Mouse (Mus musculus): ENCODE data around the gene Gbe1.

DNA sequence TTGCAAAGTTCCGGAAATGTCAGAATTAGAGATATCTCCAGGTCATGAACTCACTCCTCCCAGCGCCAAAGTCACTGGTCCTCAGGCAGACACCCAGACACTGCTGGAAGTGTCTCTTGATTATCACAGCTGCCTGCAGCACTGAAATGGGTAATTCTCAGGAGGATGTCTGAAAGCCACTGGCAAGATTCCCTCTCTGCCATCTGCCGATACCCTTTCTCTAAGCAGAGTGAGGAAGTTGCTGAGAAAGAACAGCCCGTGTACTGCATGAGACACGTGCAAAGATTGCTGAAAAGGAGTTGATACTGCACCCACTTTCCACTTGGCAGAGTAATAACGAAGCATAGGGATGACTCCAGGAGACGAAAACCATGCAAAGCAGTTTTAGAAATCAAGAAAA is 272.2 kb downstream of the Gbe1 start:
- no peak for TF ChIP-seq CTCF (IDR thresholded peaks at IDR 0.05; ENCODE audit: low read depth, low read length)
- TF ChIP-seq POLR2A (IDR thresholded peaks at IDR 0.05; ENCODE audit: borderline replicate concordance, low read depth, low read length), result no peak
